Mouse (Mus musculus): ENCODE results near the gene Flad1. TPM values are rescaled to one million over a fixed set of nuclear protein-coding genes. Genes with fewer than 3 reads are reported as not detected.

Gene Flad1
- polyA plus RNA-seq (2015; fragmentation: Nextera tagmentation; extraction: Ambion mirVana): 36.3 and 39.4 TPM in 2 replicates

- Histone ChIP-seq H3K4me3 (peak within 1 kb of the TSS; percentile 59), H3K9ac (peak within 1 kb of the TSS; percentile 62), H3K9me3 (replicated peaks) (no peaks in the 10 kb centered on the region), H3K27ac (peak within 1 kb of the TSS; percentile 16; the same call in 1 of the 2 replicates), H3K4me2 (peak within 1 kb of the TSS; percentile 78), H3K36me3 (ENCODE audit: poor library complexity, severe bottlenecking) (peaks cover 48% of the 10 kb centered on the region), H3K27me3 (no peaks in the 10 kb centered on the region), H3K4me1 (peaks cover 20% of the 10 kb centered on the region)
- peak; percentile 99 for ATAC-seq
- 6% methylated on average over 28 of the region's 28 CpGs for whole genome bisulfite sequencing
These were observed at the start of gene Flad1 for GRCm38 (mm10) chr3:89411490-89412393. Flad1 (minus strand) TSS chr3:89411870.

DNA sequence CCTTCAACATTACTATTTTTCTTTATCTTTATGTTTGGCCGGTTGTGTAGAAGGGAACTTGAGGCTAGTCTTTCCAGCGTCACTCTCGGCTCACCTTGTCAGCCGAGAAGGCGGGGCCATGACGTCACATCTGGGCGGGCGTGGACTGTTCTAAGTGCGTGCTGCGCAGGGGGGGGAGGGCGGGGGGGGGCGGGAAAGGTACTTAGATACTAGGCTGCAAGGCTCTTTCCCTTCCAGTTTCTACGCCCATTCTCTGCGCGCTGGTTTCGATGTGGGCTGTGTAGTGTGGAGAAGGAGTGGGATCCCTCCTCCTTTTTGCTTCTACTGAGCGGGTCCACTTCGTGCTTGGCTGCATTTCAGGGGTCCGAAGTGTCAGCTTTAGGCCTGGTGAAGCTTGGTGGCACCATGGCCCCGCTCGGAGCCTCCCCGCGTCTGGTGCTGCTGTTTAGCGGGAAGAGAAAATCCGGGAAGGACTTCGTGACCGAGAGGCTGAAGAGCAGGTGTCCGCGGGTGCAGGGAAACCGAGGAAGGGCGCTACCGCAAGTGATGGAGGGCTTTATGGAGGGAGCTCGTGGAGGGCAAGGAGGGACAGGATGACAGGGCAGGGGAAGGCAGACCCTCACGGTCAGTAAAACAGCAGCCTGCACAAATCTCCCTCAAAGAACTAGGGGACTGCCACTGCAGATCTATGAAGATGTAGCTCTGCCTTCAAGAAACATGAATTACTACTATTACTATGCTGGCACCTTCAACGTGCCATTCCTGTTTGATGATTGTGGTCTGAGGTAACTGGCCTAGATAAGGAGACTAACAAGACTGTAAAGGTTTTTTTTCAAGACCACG lies 47.5 kb upstream of the Flad1 start:
- WGBS: under 1% methylated on average over 35 of the region's 36 CpGs
- Histone ChIP-seq H3K36me3 (ENCODE audit: poor library complexity, severe bottlenecking) (peaks cover 8% of the 10 kb centered on the region; the same call in 1 of the 2 replicates), H3K4me2 (peak overlapping the region; percentile 82), H3K27ac (peak overlapping the region; percentile 86), H3K9me3 (replicated peaks) (no peaks in the 10 kb centered on the region), H3K4me3 (peak overlapping the region; percentile 71), H3K4me1 (peaks cover 19% of the 10 kb centered on the region), H3K9ac (peak overlapping the region; percentile 85), H3K27me3 (no peaks in the 10 kb centered on the region)
- peak; percentile 94 for ATAC-seq

DNA sequence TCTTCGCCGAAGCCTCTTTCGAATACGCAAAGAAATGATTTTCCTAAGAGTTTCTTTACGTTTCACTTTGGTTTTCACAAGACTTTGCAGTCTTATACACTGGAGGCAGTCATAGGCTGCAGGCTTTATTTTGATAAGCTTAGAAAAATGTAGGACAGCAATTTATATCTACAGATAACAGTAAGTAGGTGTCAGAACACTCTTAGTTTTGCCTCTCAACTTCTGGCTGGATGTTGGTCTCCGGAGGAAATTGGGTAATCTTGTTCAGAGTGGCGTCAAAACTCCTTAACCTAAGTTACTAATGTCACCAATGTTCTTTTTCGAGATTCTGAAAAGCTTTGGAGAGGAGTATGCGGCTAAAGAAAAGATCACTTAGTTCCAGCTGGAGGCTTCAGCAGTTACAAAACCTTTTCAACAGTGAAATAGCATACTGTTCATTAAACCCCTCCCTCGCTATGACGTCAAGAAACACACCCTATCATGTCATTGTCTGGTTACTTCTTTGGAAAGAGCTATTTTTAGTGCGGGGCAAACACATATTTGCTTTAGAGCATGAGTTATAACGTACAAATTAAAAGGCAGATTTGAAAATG lies 46.8 kb upstream of the Flad1 start:
- Histone ChIP-seq H3K9me3 (replicated peaks) (no peaks in the 10 kb centered on the region), H3K27me3 (no peaks in the 10 kb centered on the region), H3K9ac (no peak overlapping the region), H3K27ac (peak overlapping the region; percentile 86; the same call in 1 of the 2 replicates), H3K4me1 (peaks cover 19% of the 10 kb centered on the region), H3K36me3 (ENCODE audit: poor library complexity, severe bottlenecking) (peaks cover 8% of the 10 kb centered on the region; the same call in 1 of the 2 replicates), H3K4me3 (peak overlapping the region; percentile 71), H3K4me2 (peak overlapping the region; percentile 82)
- peak; percentile 52 for ATAC-seq
- 43% methylated on average over 13 of the region's 13 CpGs for WGBS

- no peak overlapping the region for H3K4me2 ChIP-seq
- H3K9ac ChIP-seq: no peak overlapping the region
- no peaks in the 10 kb centered on the region for H3K9me3 ChIP-seq (replicated peaks)
- H3K27me3 ChIP-seq: no peaks in the 10 kb centered on the region
- H3K27ac ChIP-seq: no peak overlapping the region
- no peak for ATAC-seq
- H3K36me3 ChIP-seq (ENCODE audit: poor library complexity, severe bottlenecking): peaks cover 8% of the 10 kb centered on the region; the same call in 1 of the 2 replicates
- WGBS: 33% methylated on average over 10 of the region's 10 CpGs
- H3K4me1 ChIP-seq: peaks cover 20% of the 10 kb centered on the region
- H3K4me3 ChIP-seq: no peak overlapping the region
These were observed 45.3 kb upstream of the Flad1 start for GRCm38 (mm10) chr3:89456726-89457665.

GRCm38 (mm10) chr3:89455786-89456285 lies 44.2 kb upstream of the Flad1 start:
- 63% methylated on average over 1 of the region's 1 CpGs for WGBS
- no peak for ATAC-seq

DNA sequence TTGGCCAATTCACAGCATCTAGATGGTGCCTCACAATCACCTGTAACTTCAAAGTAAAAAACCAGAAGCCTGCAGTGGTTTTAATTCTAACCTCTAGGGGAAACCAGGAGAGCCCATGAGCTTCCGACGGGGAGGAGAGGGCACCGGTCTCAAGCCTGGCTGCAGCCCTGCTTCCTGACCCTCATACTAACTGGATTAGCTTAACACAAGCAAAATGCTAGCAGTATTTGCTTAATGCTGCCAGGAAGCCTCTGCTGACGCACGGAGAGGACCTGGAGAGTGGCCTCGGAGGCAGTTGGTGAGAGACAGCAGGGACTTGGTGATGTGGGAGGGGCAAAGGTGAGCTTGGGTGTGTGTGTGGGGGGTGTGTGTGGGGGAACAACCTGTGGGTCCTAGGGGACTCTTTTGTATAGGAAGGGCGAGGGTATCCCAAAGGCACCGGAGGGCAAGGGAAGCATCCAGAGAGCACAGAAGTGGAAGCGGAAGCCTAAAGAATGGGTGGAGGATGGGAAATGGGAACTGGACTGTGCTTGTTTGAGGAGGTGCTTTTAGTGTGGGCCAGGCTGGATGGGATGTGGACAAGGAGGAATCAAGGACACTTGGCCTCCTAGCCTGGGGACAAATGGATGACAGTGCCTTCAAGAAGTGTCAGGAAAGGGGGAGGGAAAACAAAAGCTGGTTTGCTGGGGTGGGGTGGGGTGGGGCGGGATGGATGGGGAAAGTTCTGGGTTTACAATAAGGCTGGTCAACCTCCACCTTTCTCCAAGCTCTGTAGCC lies 42.9 kb upstream of the Flad1 start, which contains the start of gene Pmvk:
Gene Pmvk (plus strand): TSS at position 141 of the 777 bp plus-strand sequence.
- no peak for ATAC-seq
- Histone ChIP-seq H3K9me3 (replicated peaks) (no peaks in the 10 kb centered on the region), H3K4me1 (peaks cover 10% of the 10 kb centered on the region), H3K9ac (no peak within 1 kb of the TSS), H3K27ac (no peak within 1 kb of the TSS), H3K4me3 (no peak within 1 kb of the TSS), H3K4me2 (no peak within 1 kb of the TSS), H3K36me3 (ENCODE audit: poor library complexity, severe bottlenecking) (no peaks in the 10 kb centered on the region), H3K27me3 (no peaks in the 10 kb centered on the region)
- WGBS: 63% methylated on average over 10 of the region's 10 CpGs

More at GRCm38 (mm10) chr3:89455786-89456285, 44.2 kb upstream of the Flad1 start:
- Histone ChIP-seq H3K9ac (no peak overlapping the region), H3K36me3 (ENCODE audit: poor library complexity, severe bottlenecking) (no peaks in the 10 kb centered on the region), H3K4me2 (no peak overlapping the region), H3K27me3 (no peaks in the 10 kb centered on the region), H3K9me3 (replicated peaks) (no peaks in the 10 kb centered on the region), H3K4me1 (peaks cover 22% of the 10 kb centered on the region), H3K4me3 (no peak overlapping the region), H3K27ac (no peak overlapping the region)

- ATAC-seq: no peak
- Histone ChIP-seq H3K27ac (no peak overlapping the region), H3K9me3 (replicated peaks) (no peaks in the 10 kb centered on the region), H3K36me3 (ENCODE audit: poor library complexity, severe bottlenecking) (no peaks in the 10 kb centered on the region), H3K4me2 (no peak overlapping the region), H3K27me3 (no peaks in the 10 kb centered on the region), H3K9ac (no peak overlapping the region; the same call in 1 of the 2 replicates), H3K4me1 (peaks cover 3% of the 10 kb centered on the region; the same call in 1 of the 2 replicates), H3K4me3 (no peak overlapping the region)
- 96% methylated on average over 1 of the region's 1 CpGs for WGBS
These were observed 40.2 kb upstream of the Flad1 start for GRCm38 (mm10) chr3:89451916-89452315.

- Histone ChIP-seq H3K4me2 (no peak overlapping the region), H3K9ac (no peak overlapping the region), H3K27me3 (no peaks in the 10 kb centered on the region), H3K4me3 (no peak overlapping the region), H3K4me1 (0 out of 2 replicates have a peak, but pooled peaks cover 3% of the 10 kb centered on the region), H3K27ac (no peak overlapping the region), H3K36me3 (ENCODE audit: poor library complexity, severe bottlenecking) (no peaks in the 10 kb centered on the region), H3K9me3 (replicated peaks) (no peaks in the 10 kb centered on the region)
- 39% methylated on average over 7 of the region's 7 CpGs for WGBS
- ATAC-seq: peak; percentile 83
These were observed 37.9 kb upstream of the Flad1 start for GRCm38 (mm10) chr3:89449541-89449940.

DNA sequence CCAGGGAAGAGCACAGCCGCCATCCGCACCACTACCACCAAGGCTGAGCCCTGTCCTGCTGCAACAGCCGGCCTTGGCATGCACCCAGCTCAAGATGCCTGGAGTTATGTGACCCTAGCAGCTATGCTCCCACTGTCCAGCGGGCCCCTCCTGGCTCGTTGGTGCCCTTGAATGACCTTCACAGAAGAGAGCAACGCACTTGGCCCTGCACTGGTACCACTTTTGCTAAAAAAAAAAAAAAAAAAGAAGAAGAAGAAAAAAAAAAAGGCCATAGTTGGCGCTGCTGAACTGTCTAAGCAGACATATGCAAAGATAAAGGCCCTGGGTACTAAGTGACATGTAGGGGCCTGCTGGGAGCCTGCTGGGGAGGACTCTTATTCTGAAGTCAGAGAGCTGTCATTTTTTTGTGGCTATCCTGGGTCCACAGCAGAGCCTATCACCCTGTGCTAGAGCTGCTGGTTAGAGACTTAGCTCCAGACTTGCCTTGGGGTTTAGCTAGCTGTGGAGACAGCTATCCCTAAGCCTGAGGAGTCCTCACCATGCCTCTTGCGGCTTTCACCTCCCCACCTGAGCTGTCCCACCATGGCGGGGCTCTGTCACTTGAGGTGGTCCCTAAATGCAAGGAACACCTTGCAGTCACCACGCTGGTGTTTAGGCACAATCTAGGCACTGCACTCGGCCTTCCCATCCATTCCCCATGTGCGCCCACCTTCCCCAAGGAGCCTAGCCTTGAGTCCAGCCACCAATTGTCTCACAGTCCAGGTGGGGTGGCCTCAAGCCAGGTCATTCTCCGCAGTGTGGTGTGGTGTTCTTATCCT lies 37.3 kb upstream of the Flad1 start:
- Histone ChIP-seq H3K4me1 (0 out of 2 replicates have a peak, but pooled peaks cover 3% of the 10 kb centered on the region), H3K4me2 (no peak overlapping the region), H3K9me3 (replicated peaks) (no peaks in the 10 kb centered on the region), H3K36me3 (ENCODE audit: poor library complexity, severe bottlenecking) (no peaks in the 10 kb centered on the region), H3K9ac (no peak overlapping the region), H3K27ac (no peak overlapping the region), H3K4me3 (no peak overlapping the region), H3K27me3 (no peaks in the 10 kb centered on the region)
- WGBS: 70% methylated on average over 13 of the region's 13 CpGs
- ATAC-seq: 0 out of 2 replicates have a peak, but pooled peaks have one; percentile 26

Data from forebrain, embryonic 13.5 days (tissue).